Mouse (Mus musculus) large intestine, adult 2 months (tissue): Measurements from ENCODE around the gene Sap25. TPM values are rescaled to one million over a fixed set of nuclear protein-coding genes. Genes with fewer than 3 reads are reported as not detected.

Experiments used
- DNase-seq: peaks from one replicate; pipeline ENCODE4 v3.0.0-alpha.2; 2012; ENCODE audit warnings: low read depth, low spot score
- WGBS: fragments of 180-500 bp; shearing (Covaris S2); methylation state at CpG from one replicate; pipeline ENCODE4 v1.1.7; 2018; 5-methylcytosine and 5-hydroxymethylcytosine counted together
- polyA plus RNA-seq: library from polyadenylated mRNA; depleted of rRNA; stranded (reverse); fragments of >200 nt; gene quantifications from 2 replicates; pipeline ENCODE4 v1.2.3, GENCODE M21; 2012; rRNA removed

Gene Sap25
- polyA plus RNA-seq, 1 experiment, result 67.0 TPM

DNA sequence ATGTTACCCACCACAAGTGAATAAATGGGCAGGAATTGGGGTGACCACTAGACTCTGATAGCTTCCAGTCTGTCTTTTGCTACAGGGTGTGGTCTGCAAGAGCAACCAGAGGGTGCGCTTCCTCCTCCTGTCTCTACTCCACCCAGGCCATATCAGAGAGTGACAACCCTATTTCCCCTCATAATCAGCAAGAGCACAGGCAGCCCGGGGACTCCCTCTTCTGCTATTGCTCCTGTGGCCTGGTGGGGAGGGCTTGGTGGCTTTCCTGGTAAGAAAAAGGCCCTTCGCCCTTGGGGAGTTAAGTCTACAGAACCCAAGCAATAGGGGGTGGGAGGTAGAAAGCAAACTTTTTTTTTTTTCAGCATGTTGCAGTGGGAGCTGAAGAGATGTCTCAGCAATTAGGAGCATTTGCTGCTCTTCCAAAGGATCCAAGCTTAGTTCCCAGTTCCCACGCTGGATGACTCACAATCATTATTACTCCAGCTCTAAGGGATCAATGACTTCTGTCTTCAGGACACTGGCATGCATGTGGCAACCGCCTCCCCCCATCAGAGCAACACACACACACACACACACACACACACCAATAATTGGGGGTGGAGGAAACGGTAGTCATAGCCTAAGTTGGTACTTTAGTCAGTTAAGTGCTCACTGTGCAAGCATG is 45.1 kb downstream of the Sap25 start:
- no peak for DNase-seq
- WGBS, result 56% methylated on average over 6 of the region's 6 CpGs

DNA sequence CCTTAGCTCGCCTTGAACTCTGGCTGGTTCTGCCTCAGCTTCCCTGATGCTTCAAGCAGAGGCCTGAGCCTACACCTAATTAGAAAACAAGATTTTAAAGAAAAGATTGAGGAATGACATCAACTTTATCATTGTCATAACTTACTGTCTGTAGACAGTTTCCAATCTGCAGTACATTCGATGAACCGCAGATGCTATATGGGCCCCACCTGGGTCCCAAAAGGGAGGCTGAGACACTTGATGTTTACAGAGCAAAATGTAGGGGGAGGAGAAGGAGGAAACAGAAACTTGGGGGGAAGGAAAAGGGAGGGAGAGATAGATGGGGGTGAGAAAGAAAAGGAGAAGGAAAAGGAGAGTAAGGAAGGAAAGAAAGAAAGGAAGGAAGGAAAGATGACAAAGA is 48.8 kb downstream of the Sap25 start:
- WGBS, result 79% methylated on average over 3 of the region's 3 CpGs
- DNase-seq, result no peak

DNA sequence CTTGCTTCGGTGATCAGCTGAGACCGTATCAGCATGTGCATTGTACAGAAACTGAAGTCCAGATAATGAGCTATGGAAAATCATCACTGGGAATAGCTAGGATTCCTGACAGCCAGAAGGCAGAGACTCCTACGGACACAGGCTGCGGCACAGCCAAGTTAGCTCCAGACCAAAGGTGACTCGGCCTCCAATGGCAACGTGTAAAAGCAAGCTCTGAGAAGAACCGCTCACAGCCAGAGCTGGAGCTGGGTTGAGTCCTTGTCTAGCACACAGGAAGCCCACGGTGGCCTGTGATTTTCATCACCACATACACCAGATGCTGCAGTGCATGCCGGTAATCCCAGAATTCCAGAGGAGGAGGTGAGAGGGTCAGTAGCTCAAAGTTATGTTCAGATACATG is 49.4 kb downstream of the Sap25 start:
- WGBS, result 68% methylated on average over 9 of the region's 9 CpGs
- DNase-seq, result no peak

DNA sequence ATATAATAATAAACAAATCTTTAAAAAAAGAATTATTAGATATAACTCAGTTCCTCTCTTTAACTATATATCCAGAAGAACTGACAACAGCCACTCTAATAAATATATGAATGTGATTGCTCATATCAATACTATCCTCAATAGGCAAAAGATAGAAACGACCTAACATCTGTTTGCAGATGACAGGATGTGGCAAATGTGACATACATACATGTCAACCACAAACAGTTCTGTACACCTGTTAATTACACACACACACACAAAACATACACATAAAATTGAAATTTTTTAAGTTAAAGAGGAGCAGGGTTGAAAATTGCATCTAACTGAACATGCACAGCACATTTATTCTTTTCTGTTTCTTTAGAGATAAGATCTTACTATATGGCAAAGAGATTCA is 50.7 kb downstream of the Sap25 start:
- no peak for DNase-seq

More for the DNA sequence above, 50.7 kb downstream of the Sap25 start:
- 54% methylated on average over 1 of the region's 1 CpGs for WGBS

Other genes with a start within 250 kb of the Sap25 start
- gene Zan, start 164.3 kb upstream of the Sap25 start, polyA plus RNA-seq, result 1.4 and 2.8 TPM in 2 replicates
- gene Pop7, start 138.8 kb upstream of the Sap25 start, polyA plus RNA-seq, result 46.9 and 57.9 TPM in 2 replicates
- gene Gigyf1, start 122.8 kb upstream of the Sap25 start, polyA plus RNA-seq, result 9.6 and 13.9 TPM in 2 replicates
- not detected in 2 replicates for gene Epo, start 108.1 kb upstream of the Sap25 start, polyA plus RNA-seq
- 967 and 1,025 TPM in 2 replicates for gene Gnb2, start 107.8 kb upstream of the Sap25 start, polyA plus RNA-seq
- gene Actl6b, start 87.8 kb upstream of the Sap25 start, polyA plus RNA-seq, result 0.46 and 0.77 TPM in 2 replicates
- 0.17 and 0.21 TPM in 2 replicates for gene Tfr2, start 71.5 kb upstream of the Sap25 start, polyA plus RNA-seq
- gene Mospd3, start 40.3 kb upstream of the Sap25 start, polyA plus RNA-seq, result 69.4 and 80.2 TPM in 2 replicates
- gene Pcolce, start 27.6 kb upstream of the Sap25 start, polyA plus RNA-seq, result 41.4 and 42.7 TPM in 2 replicates
- gene Fbxo24, start 12.3 kb upstream of the Sap25 start, polyA plus RNA-seq, result 0.25 and 0.37 TPM in 2 replicates
- 25.5 and 43.8 TPM in 2 replicates for gene Lrch4, start 12.2 kb upstream of the Sap25 start, polyA plus RNA-seq
- gene Gm20605, start 12.2 kb upstream of the Sap25 start, polyA plus RNA-seq, result 16.2 and 24.0 TPM in 2 replicates
- 0.71 and 0.90 TPM in 2 replicates for gene Irs3, start 4.4 kb downstream of the Sap25 start, polyA plus RNA-seq
- gene Agfg2, start 43.4 kb downstream of the Sap25 start, polyA plus RNA-seq, result 11.9 and 14.8 TPM in 2 replicates
- gene Nyap1, start 100.3 kb downstream of the Sap25 start, polyA plus RNA-seq, result 5.0 and 8.0 TPM in 2 replicates
- 121 and 125 TPM in 2 replicates for gene Tsc22d4, start 104.4 kb downstream of the Sap25 start, polyA plus RNA-seq
- 31.2 and 34.9 TPM in 2 replicates for gene Ppp1r35, start 137.5 kb downstream of the Sap25 start, polyA plus RNA-seq
- 33.7 and 40.1 TPM in 2 replicates for gene Mepce, start 146.3 kb downstream of the Sap25 start, polyA plus RNA-seq
- 0.48 and 0.84 TPM in 2 replicates for gene Zcwpw1, start 146.5 kb downstream of the Sap25 start, polyA plus RNA-seq
- gene Pilra, start 194.9 kb downstream of the Sap25 start, polyA plus RNA-seq, result 9.9 and 12.5 TPM in 2 replicates
- gene Pilrb1, start 216.8 kb downstream of the Sap25 start, polyA plus RNA-seq, result 6.6 and 8.9 TPM in 2 replicates
- gene Pilrb2, start 230.5 kb downstream of the Sap25 start, polyA plus RNA-seq, result 7.5 and 11.9 TPM in 2 replicates